Mouse (Mus musculus) forebrain, embryonic 15.5 days (tissue): ENCODE measurements around the gene a. TPM values are rescaled to one million over a fixed set of nuclear protein-coding genes. Genes with fewer than 3 reads are reported as not detected.
"Not testable (repeated sequence)": the region's sequence is repeated elsewhere in the genome, so short reads cannot be mapped to it uniquely, and the experiment has no call there.

Experiments used
- ATAC-seq: fragments of 200-750 bp; cut with Nextera tagmentation; replicated peaks from 2 replicates; pipeline ENCODE4 v1.8.0; 2017; ENCODE audit warnings: mild to moderate bottlenecking, moderate TSS enrichment, moderate library complexity
- H3K27ac ChIP-seq: fragments of 300-500 bp; sonication (generic); replicated peaks from 2 replicates; pipeline ENCODE4 v1.5.1; 2015; ENCODE audit warnings: mild to moderate bottlenecking, inconsistent platforms
- H3K27me3 ChIP-seq: fragments of 300-500 bp; sonication (generic); 2 replicates; pipeline ENCODE4 v1.6.1; 2015; ENCODE audit warnings: inconsistent platforms
- H3K36me3 ChIP-seq: fragments of 300-500 bp; sonication (generic); 2 replicates; pipeline ENCODE4 v1.6.1; 2015; ENCODE audit warnings: mild to moderate bottlenecking, inconsistent platforms
- H3K4me1 ChIP-seq: fragments of 300-500 bp; sonication (generic); 2 replicates; pipeline ENCODE4 v1.6.1; 2015; ENCODE audit warnings: inconsistent platforms
- H3K4me2 ChIP-seq: fragments of 300-500 bp; sonication (generic); replicated peaks from 2 replicates; pipeline ENCODE4 v1.6.1; 2015; ENCODE audit warnings: mild to moderate bottlenecking, inconsistent platforms
- H3K4me3 ChIP-seq: fragments of 300-500 bp; sonication (generic); 2 replicates; pipeline ENCODE4 v1.5.1; 2015; ENCODE audit warnings: mild to moderate bottlenecking, inconsistent platforms
- H3K9ac ChIP-seq: fragments of 300-500 bp; sonication (generic); replicated peaks from 2 replicates; pipeline ENCODE4 v1.6.1; 2015; ENCODE audit warnings: mild to moderate bottlenecking, inconsistent platforms
- H3K9me3 ChIP-seq: fragments of 300-500 bp; sonication (generic); 2 replicates; pipeline ENCODE4 v1.6.1; 2016; ENCODE audit warnings: inconsistent platforms
- WGBS: fragments of 180-500 bp; shearing (Covaris S2); methylation state at CpG from one replicate; pipeline ENCODE4 v1.1.7; 2015; ENCODE audit warnings: mixed read lengths; 5-methylcytosine and 5-hydroxymethylcytosine counted together
- polyA plus RNA-seq: library from polyadenylated mRNA; unstranded; fragments of >200 nt; fragmentation: Nextera tagmentation; extraction: Ambion mirVana; gene quantifications from 2 replicates; pipeline ENCODE4 v1.2.1, GENCODE M21; 2015

a gene
- polyA plus RNA-seq, 1 experiment from 2014 or later: 0.50 TPM

- Histone ChIP-seq H3K4me3 (no peak overlapping the region), H3K36me3 (no peaks in the 10 kb centered on the region), H3K4me2 (no peak overlapping the region), H3K9me3 (no peaks in the 10 kb centered on the region), H3K9ac (no peak overlapping the region), H3K27ac (no peak overlapping the region), H3K27me3 (no peaks in the 10 kb centered on the region), H3K4me1 (peaks cover 7% of the 10 kb centered on the region; the same call in 1 of the 2 replicates)
- ATAC-seq: no peak
- WGBS: 51% methylated on average over 18 of the region's 18 CpGs
Measured at GRCm38 (mm10) chr2:154971919-154972692, 180.9 kb downstream of the a start.

DNA sequence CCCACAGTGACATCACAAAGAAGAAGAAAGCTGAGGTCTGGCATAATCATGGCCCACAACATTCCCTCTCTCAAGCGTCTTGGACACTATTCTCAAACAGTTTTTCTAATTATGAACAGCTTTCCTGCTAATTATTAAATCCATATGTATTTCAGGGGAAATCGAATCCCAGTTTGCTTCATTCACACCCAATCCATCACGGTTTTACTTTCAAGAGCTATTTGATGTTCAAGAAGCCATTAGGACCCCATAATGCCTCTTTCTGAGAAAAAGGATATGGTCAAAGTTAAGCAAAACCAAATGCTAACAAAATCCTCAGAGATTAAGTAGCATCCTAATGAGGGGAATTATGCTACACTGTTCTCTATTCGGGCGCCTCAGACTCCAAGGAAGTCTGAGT lies 181.8 kb downstream of the a start:
- H3K9ac ChIP-seq: no peak overlapping the region
- H3K27ac ChIP-seq: no peak overlapping the region
- no peaks in the 10 kb centered on the region for H3K9me3 ChIP-seq
- H3K36me3 ChIP-seq: no peaks in the 10 kb centered on the region
- H3K27me3 ChIP-seq: no peaks in the 10 kb centered on the region
- H3K4me2 ChIP-seq: no peak overlapping the region
- H3K4me1 ChIP-seq: peaks cover 7% of the 10 kb centered on the region; the same call in 1 of the 2 replicates
- no peak for ATAC-seq
- WGBS: 77% methylated on average over 5 of the region's 5 CpGs
- H3K4me3 ChIP-seq: no peak overlapping the region

DNA sequence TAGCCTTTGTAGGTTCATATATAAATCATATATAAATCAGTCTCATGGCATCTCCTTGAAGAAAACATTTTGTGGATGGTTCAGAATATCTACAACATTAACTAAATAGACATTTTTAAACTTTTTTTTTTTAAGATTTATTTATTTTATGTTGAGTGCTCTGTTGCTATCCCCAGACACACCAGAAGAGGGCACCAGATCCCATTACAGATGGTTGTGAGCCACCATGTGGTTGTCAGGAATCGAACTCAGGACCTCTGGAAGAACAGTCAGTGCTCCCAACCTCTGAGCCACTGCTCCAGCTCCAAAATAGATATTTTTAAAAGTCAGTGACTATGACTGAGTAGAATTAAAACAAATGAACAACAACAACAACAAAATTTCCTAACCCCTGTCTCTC lies 195.4 kb downstream of the a start:
- no peak overlapping the region for H3K27ac ChIP-seq
- 82% methylated on average over 1 of the region's 1 CpGs for WGBS
- no peaks in the 10 kb centered on the region for H3K4me1 ChIP-seq
- no peak overlapping the region for H3K4me2 ChIP-seq
- H3K4me3 ChIP-seq: no peak overlapping the region
- H3K36me3 ChIP-seq: no peaks in the 10 kb centered on the region
- ATAC-seq: no peak
- H3K9ac ChIP-seq: no peak overlapping the region
- no peaks in the 10 kb centered on the region for H3K9me3 ChIP-seq
- H3K27me3 ChIP-seq: no peaks in the 10 kb centered on the region

DNA sequence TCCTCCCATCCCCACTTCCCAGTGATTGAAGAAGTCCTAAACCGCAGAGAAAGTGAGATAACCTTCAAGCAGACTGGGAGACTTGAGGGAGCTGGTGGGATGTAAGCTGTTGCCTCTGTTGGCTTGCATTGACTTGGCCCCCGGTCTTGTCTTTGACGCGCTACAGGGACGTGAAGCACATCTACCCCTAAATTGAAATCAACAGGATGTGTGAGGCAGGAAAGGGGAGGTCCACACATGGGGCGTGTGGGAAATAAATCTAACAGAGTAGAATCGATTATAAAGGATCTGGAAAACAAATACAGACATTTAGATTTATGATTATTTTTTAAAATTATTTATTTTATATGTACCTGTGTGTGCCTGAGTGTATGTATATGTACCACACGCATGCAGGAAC lies 200.2 kb downstream of the a start:
- Histone ChIP-seq H3K36me3 (no peaks in the 10 kb centered on the region), H3K27ac (no peak overlapping the region), H3K9ac (no peak overlapping the region), H3K9me3 (no peaks in the 10 kb centered on the region), H3K4me3 (no peak overlapping the region), H3K27me3 (no peaks in the 10 kb centered on the region), H3K4me1 (no peaks in the 10 kb centered on the region), H3K4me2 (no peak overlapping the region)
- 87% methylated on average over 8 of the region's 8 CpGs for WGBS
- no peak for ATAC-seq

- no peaks in the 10 kb centered on the region for H3K36me3 ChIP-seq
- no peaks in the 10 kb centered on the region for H3K27me3 ChIP-seq
- WGBS: 90% methylated on average over 5 of the region's 5 CpGs
- H3K9me3 ChIP-seq: no peaks in the 10 kb centered on the region
- no peak for ATAC-seq
- no peak overlapping the region for H3K9ac ChIP-seq
- no peak overlapping the region for H3K27ac ChIP-seq
- H3K4me1 ChIP-seq: no peaks in the 10 kb centered on the region
- H3K4me3 ChIP-seq: no peak overlapping the region
- H3K4me2 ChIP-seq: no peak overlapping the region
Measured at GRCm38 (mm10) chr2:154992083-154992482, 200.9 kb downstream of the a start.

- Histone ChIP-seq H3K9me3 (no peaks in the 10 kb centered on the region), H3K4me1 (no peaks in the 10 kb centered on the region), H3K27ac (no peak overlapping the region), H3K36me3 (no peaks in the 10 kb centered on the region), H3K9ac (no peak overlapping the region), H3K27me3 (no peaks in the 10 kb centered on the region), H3K4me2 (no peak overlapping the region), H3K4me3 (no peak overlapping the region)
- 91% methylated on average over 11 of the region's 11 CpGs for WGBS
- no peak for ATAC-seq
Measured at GRCm38 (mm10) chr2:155005491-155005890, 214.3 kb downstream of the a start.

GRCm38 (mm10) chr2:155011086-155011656 lies 220.0 kb downstream of the a start:
- Histone ChIP-seq H3K9me3 (no peaks in the 10 kb centered on the region), H3K4me3 (no peak overlapping the region), H3K9ac (no peak overlapping the region), H3K27ac (no peak overlapping the region), H3K36me3 (no peaks in the 10 kb centered on the region), H3K4me1 (no peaks in the 10 kb centered on the region), H3K27me3 (no peaks in the 10 kb centered on the region), H3K4me2 (no peak overlapping the region)
- no peak for ATAC-seq
- WGBS: 63% methylated on average over 3 of the region's 3 CpGs

- H3K36me3 ChIP-seq: no peaks in the 10 kb centered on the region
- H3K4me3 ChIP-seq: no peak overlapping the region
- H3K4me2 ChIP-seq: no peak overlapping the region
- WGBS: 66% methylated on average over 6 of the region's 6 CpGs
- H3K9me3 ChIP-seq: no peaks in the 10 kb centered on the region
- no peaks in the 10 kb centered on the region for H3K4me1 ChIP-seq
- H3K27ac ChIP-seq: no peak overlapping the region
- H3K27me3 ChIP-seq: no peaks in the 10 kb centered on the region
- H3K9ac ChIP-seq: no peak overlapping the region
- ATAC-seq: no peak
Measured at GRCm38 (mm10) chr2:155012991-155013390, 221.8 kb downstream of the a start.

- not testable (repeated sequence) for H3K27me3 ChIP-seq, ATAC-seq, H3K4me3 ChIP-seq, H3K9ac ChIP-seq, H3K27ac ChIP-seq, H3K9me3 ChIP-seq, H3K36me3 ChIP-seq, H3K4me2 ChIP-seq
- peaks cover 18% of the 10 kb centered on the region for H3K4me1 ChIP-seq
- WGBS: 20% methylated on average over 6 of the region's 9 CpGs
Measured at GRCm38 (mm10) chr2:155016751-155017150, 225.5 kb downstream of the a start.

GRCm38 (mm10) chr2:155018251-155018755 lies 227.1 kb downstream of the a start, which contains the start of gene Gm14226:
TSS of gene Gm14226 (plus strand) at chr2:155018266.
- Histone ChIP-seq H3K4me2 (peak within 1 kb of the TSS; percentile 90), H3K9ac (peak within 1 kb of the TSS; percentile 60), H3K4me3 (peak within 1 kb of the TSS; percentile 47), H3K4me1 (peaks cover 18% of the 10 kb centered on the region), H3K27ac (peak within 1 kb of the TSS; percentile 94)
- H3K36me3 ChIP-seq, H3K27me3 ChIP-seq, H3K9me3 ChIP-seq, ATAC-seq: not testable (repeated sequence)
- 2% methylated on average over 24 of the region's 26 CpGs for WGBS

DNA sequence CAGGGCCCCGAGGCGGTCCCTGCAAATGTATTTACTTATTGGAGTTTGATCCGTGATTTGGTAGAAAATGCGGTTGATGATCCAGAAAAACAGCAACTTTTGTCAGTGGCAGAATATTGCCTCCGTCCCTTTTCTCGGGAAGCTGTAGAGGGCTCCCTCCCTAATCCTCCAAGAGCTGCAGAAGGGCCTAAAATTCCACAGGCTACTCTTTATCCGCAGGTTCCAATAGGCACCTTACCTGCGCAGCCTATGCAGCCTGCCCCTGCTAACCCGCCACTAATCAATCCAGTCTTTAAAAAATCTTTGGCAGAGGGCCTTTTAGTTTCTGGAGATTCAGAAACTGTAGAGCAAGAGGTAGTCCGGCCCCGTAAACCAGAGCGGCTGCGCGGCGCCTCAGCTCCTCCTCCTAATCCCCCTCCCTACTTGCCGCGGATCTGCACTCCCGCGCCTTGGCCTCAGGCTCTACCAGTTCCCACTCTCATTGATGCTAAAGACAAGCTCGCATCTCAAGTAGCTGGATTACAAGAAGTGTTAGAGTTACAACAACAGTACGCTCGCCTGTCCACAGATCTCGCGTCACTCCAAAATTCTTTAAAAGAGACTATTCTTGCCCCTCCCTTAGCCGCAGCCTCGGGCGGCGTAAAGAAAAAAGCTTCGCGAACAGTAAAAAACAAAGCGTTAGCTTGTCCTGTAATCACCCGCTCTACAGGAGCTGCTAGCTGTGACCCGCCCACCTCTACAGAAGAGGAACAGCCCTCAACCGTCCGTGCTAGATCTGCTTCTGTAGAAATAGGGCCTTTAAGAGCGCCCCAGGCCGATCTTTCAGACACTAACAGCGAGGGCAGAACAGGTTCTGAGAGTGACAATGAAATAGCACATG lies 227.8 kb downstream of the a start:
- H3K9ac ChIP-seq: peak overlapping the region; percentile 60
- under 1% methylated on average over 38 of the region's 38 CpGs for WGBS
- H3K9me3 ChIP-seq: no peaks in the 10 kb centered on the region
- peak overlapping the region; percentile 90 for H3K4me2 ChIP-seq
- H3K27ac ChIP-seq: peak overlapping the region; percentile 94
- H3K4me3 ChIP-seq: peak overlapping the region; percentile 47
- H3K27me3 ChIP-seq: no peaks in the 10 kb centered on the region
- ATAC-seq: peak; percentile 97
- peaks cover 18% of the 10 kb centered on the region for H3K4me1 ChIP-seq
- no peaks in the 10 kb centered on the region for H3K36me3 ChIP-seq

GRCm38 (mm10) chr2:155019673-155020072 lies 228.5 kb downstream of the a start:
- H3K9me3 ChIP-seq: no peaks in the 10 kb centered on the region
- H3K4me1 ChIP-seq: peaks cover 18% of the 10 kb centered on the region
- no peaks in the 10 kb centered on the region for H3K27me3 ChIP-seq
- H3K27ac ChIP-seq: peak overlapping the region; percentile 94
- no peaks in the 10 kb centered on the region for H3K36me3 ChIP-seq
- H3K4me3 ChIP-seq: peak overlapping the region; percentile 47
- peak overlapping the region; percentile 90 for H3K4me2 ChIP-seq
- peak; percentile 84 for ATAC-seq
- under 1% methylated on average over 22 of the region's 22 CpGs for WGBS
- peak overlapping the region; percentile 60 for H3K9ac ChIP-seq
